Mouse (Mus musculus) ES-Bruce4 (cell line): ENCODE data around the gene Exosc9. TPM values are rescaled to one million over a fixed set of nuclear protein-coding genes. Genes with fewer than 3 reads are reported as not detected.

Source experiments
- H3K27ac ChIP-seq: 2 replicates; pipeline ENCODE4 v1.5.1; 2012; ENCODE audit warnings: low read length, inconsistent platforms; ENCODE audit not compliant: insufficient read depth
- H3K27me3 ChIP-seq: 2 replicates; pipeline ENCODE4 v1.6.1; 2012; ENCODE audit warnings: mild to moderate bottlenecking, low read length, inconsistent platforms; ENCODE audit not compliant: control insufficient read depth, poor library complexity, insufficient read depth, severe bottlenecking
- H3K36me3 ChIP-seq: 2 replicates; pipeline ENCODE4 v1.6.1; 2012; ENCODE audit warnings: inconsistent platforms, mild to moderate bottlenecking, low read length, moderate library complexity; ENCODE audit not compliant: control insufficient read depth, poor library complexity, insufficient read depth, severe bottlenecking
- H3K4me1 ChIP-seq: one replicate; pipeline ENCODE4 v1.8.1; 2011; ENCODE audit warnings: low read length; ENCODE audit not compliant: control insufficient read depth, insufficient read depth
- H3K4me3 ChIP-seq: 2 replicates; pipeline ENCODE4 v1.5.1; 2011; ENCODE audit warnings: low read depth, mild to moderate bottlenecking, low read length
- H3K9ac ChIP-seq: 2 replicates; pipeline ENCODE4 v1.6.1; 2012; ENCODE audit warnings: low read depth, mild to moderate bottlenecking, inconsistent platforms; ENCODE audit not compliant: poor library complexity, severe bottlenecking
- H3K9me3 ChIP-seq: replicated peaks from 2 replicates; pipeline ENCODE4 v1.6.1; 2012; ENCODE audit warnings: mild to moderate bottlenecking, low read length, inconsistent platforms; ENCODE audit not compliant: control insufficient read depth, poor library complexity, insufficient read depth, severe bottlenecking
- CTCF ChIP-seq: IDR thresholded peaks from one replicate; pipeline ENCODE4 v1.8.1; 2011; ENCODE audit warnings: low read depth, low read length
- EP300 ChIP-seq: IDR thresholded peaks from 2 replicates; pipeline ENCODE4 v1.6.1; 2011; ENCODE audit warnings: low read depth, low read length; ENCODE audit not compliant: insufficient read depth
- POLR2A ChIP-seq: IDR thresholded peaks from one replicate; pipeline ENCODE4 v1.8.1; 2011; ENCODE audit warnings: low read length; ENCODE audit not compliant: insufficient read depth
- polyA plus RNA-seq: library from polyadenylated mRNA; stranded (reverse); fragments of >200 nt; gene quantifications from 2 replicates; pipeline ENCODE4 v1.2.4, GENCODE M21; 2011; ENCODE audit warnings: low read depth; ENCODE audit not compliant: missing spikeins, insufficient read depth, insufficient read length

Gene Exosc9
- polyA plus RNA-seq, 1 experiment = 72.2 TPM

- peak within 1 kb of the TSS; percentile 76 for H3K9ac ChIP-seq
- no peaks in the 10 kb centered on the region for H3K4me1 ChIP-seq
- H3K9me3 ChIP-seq = no peaks in the 10 kb centered on the region
- H3K27me3 ChIP-seq = no peaks in the 10 kb centered on the region; the same call in 1 of the 2 replicates
- H3K36me3 ChIP-seq = no peaks in the 10 kb centered on the region
- no peak for TF ChIP-seq EP300
- no peak for TF ChIP-seq CTCF
- H3K27ac ChIP-seq = no peak within 1 kb of the TSS
- peak within 1 kb of the TSS; percentile 74 for H3K4me3 ChIP-seq
These were observed 31.0 kb upstream of the Exosc9 start, which contains the start of gene Gm11549 for GRCm38 (mm10) chr3:36521073-36522060. Gene Gm11549 (minus strand): TSS chr3:36521813.

GRCm38 (mm10) chr3:36522137-36522536, 30.3 kb upstream of the Exosc9 start:
- no peak overlapping the region for H3K4me3 ChIP-seq
- no peaks in the 10 kb centered on the region for H3K4me1 ChIP-seq
- no peak for TF ChIP-seq EP300
- no peak for TF ChIP-seq POLR2A
- no peak for TF ChIP-seq CTCF
- no peaks in the 10 kb centered on the region for H3K36me3 ChIP-seq
- no peaks in the 10 kb centered on the region; the same call in 1 of the 2 replicates for H3K27me3 ChIP-seq
- no peak overlapping the region for H3K9ac ChIP-seq
- H3K27ac ChIP-seq = no peak overlapping the region
- H3K9me3 ChIP-seq = no peaks in the 10 kb centered on the region

- TF ChIP-seq POLR2A (no peak), CTCF (no peak), EP300 (no peak)
These were observed 27.9 kb upstream of the Exosc9 start for GRCm38 (mm10) chr3:36524466-36524865.

GRCm38 (mm10) chr3:36530345-36530744, 22.1 kb upstream of the Exosc9 start:
- Histone ChIP-seq H3K4me3 (no peak overlapping the region), H3K27ac (no peak overlapping the region), H3K4me1 (peaks cover 2% of the 10 kb centered on the region), H3K9me3 (no peaks in the 10 kb centered on the region), H3K9ac (no peak overlapping the region), H3K36me3 (no peaks in the 10 kb centered on the region), H3K27me3 (no peaks in the 10 kb centered on the region)
- TF ChIP-seq EP300 = no peak
- no peak for TF ChIP-seq POLR2A
- no peak for TF ChIP-seq CTCF

More at GRCm38 (mm10) chr3:36524466-36524865, 27.9 kb upstream of the Exosc9 start:
- H3K9me3 ChIP-seq = no peaks in the 10 kb centered on the region
- H3K36me3 ChIP-seq = no peaks in the 10 kb centered on the region
- no peak overlapping the region for H3K9ac ChIP-seq
- no peaks in the 10 kb centered on the region for H3K4me1 ChIP-seq
- no peaks in the 10 kb centered on the region; the same call in 1 of the 2 replicates for H3K27me3 ChIP-seq
- H3K4me3 ChIP-seq = no peak overlapping the region
- no peak overlapping the region for H3K27ac ChIP-seq

- H3K27me3 ChIP-seq = no peaks in the 10 kb centered on the region
- H3K27ac ChIP-seq = no peak overlapping the region
- no peaks in the 10 kb centered on the region for H3K36me3 ChIP-seq
- no peak overlapping the region for H3K9ac ChIP-seq
- H3K9me3 ChIP-seq = no peaks in the 10 kb centered on the region
- no peak for TF ChIP-seq EP300
- TF ChIP-seq CTCF = no peak
- TF ChIP-seq POLR2A = no peak
- no peak overlapping the region for H3K4me3 ChIP-seq
- H3K4me1 ChIP-seq = peaks cover 2% of the 10 kb centered on the region
These were observed 21.6 kb upstream of the Exosc9 start for GRCm38 (mm10) chr3:36530781-36531180.

- no peak overlapping the region for H3K9ac ChIP-seq
- H3K4me1 ChIP-seq = peaks cover 2% of the 10 kb centered on the region
- no peak for TF ChIP-seq POLR2A
- no peak for TF ChIP-seq CTCF
- no peak for TF ChIP-seq EP300
- no peak overlapping the region for H3K27ac ChIP-seq
- no peaks in the 10 kb centered on the region for H3K9me3 ChIP-seq
- H3K27me3 ChIP-seq = no peaks in the 10 kb centered on the region
- no peak overlapping the region for H3K4me3 ChIP-seq
- no peaks in the 10 kb centered on the region for H3K36me3 ChIP-seq
These were observed 21.2 kb upstream of the Exosc9 start for GRCm38 (mm10) chr3:36531242-36531641.
